Mouse (Mus musculus): ENCODE measurements around the gene Ptpn7. TPM values are rescaled to one million over a fixed set of nuclear protein-coding genes. Genes with fewer than 3 reads are reported as not detected.
"Not testable (repeated sequence)": the region's sequence is repeated elsewhere in the genome, so short reads cannot be mapped to it uniquely, and the experiment has no call there.

The Ptpn7 gene
- total RNA-seq, 2 experiments from 2014 or later: 0.12 TPM; not detected in 1

GRCm38 (mm10) chr1:135182975-135183374 is 50.5 kb downstream of the Ptpn7 start:
- DNase-seq (ENCODE audit: extremely low spot score in 1 of 2, low spot score in 1 of 2): no peak

GRCm38 (mm10) chr1:135183448-135183847 is 50.9 kb downstream of the Ptpn7 start:
- DNase-seq (ENCODE audit: extremely low spot score in 1 of 2, low spot score in 1 of 2): no peak

GRCm38 (mm10) chr1:135183941-135184570 is 51.6 kb downstream of the Ptpn7 start:
- no peak for DNase-seq (ENCODE audit: extremely low spot score in 1 of 2, low spot score in 1 of 2)

GRCm38 (mm10) chr1:135185936-135186335 is 53.4 kb downstream of the Ptpn7 start:
- DNase-seq (ENCODE audit: extremely low spot score in 1 of 2, low spot score in 1 of 2): no peak

GRCm38 (mm10) chr1:135186427-135186826 is 53.9 kb downstream of the Ptpn7 start:
- DNase-seq (ENCODE audit: extremely low spot score in 1 of 2, low spot score in 1 of 2): no peak

GRCm38 (mm10) chr1:135187016-135187415 is 54.5 kb downstream of the Ptpn7 start:
- not testable (repeated sequence) for DNase-seq (ENCODE audit: extremely low spot score in 1 of 2, low spot score in 1 of 2)

- no peak for DNase-seq (ENCODE audit: extremely low spot score in 1 of 2, low spot score in 1 of 2)
Observed at GRCm38 (mm10) chr1:135188197-135188596, 55.7 kb downstream of the Ptpn7 start.

GRCm38 (mm10) chr1:135189186-135189585 is 56.7 kb downstream of the Ptpn7 start:
- no peak for DNase-seq (ENCODE audit: extremely low spot score in 1 of 2, low spot score in 1 of 2)

GRCm38 (mm10) chr1:135194335-135194734 is 61.8 kb downstream of the Ptpn7 start:
- DNase-seq (ENCODE audit: extremely low spot score in 1 of 2, low spot score in 1 of 2): not testable (repeated sequence)

Other genes starting within 250 kb of the Ptpn7 start
- 10 to 100 TPM; 68.5 to 75.8 TPM for gene Ppp1r12b, start 176.8 kb upstream of the Ptpn7 start, total RNA-seq (2021)
- 1 to 10 TPM; 2.0 to 2.4 TPM for gene Ube2t, start 170.1 kb upstream of the Ptpn7 start, total RNA-seq (2021)
- gene Lgr6, start 27.4 kb upstream of the Ptpn7 start, total RNA-seq (2021): 1 to 10 TPM; 1.6 to 2.4 TPM
- gene Arl8a, start 14.1 kb downstream of the Ptpn7 start, total RNA-seq (2021): 100 to 1,000 TPM; 259 to 264 TPM
- gene Gpr37l1, start 35.0 kb downstream of the Ptpn7 start, total RNA-seq (2021): 100 to 1,000 TPM; 226 to 229 TPM
- gene Elf3, start 125.9 kb downstream of the Ptpn7 start, total RNA-seq (2021): not detected
- 10 to 100 TPM; 51.3 to 57.3 TPM for gene Rnpep, start 151.4 kb downstream of the Ptpn7 start, total RNA-seq (2021)
- 100 to 1,000 TPM; 151 to 176 TPM for gene Timm17a, start 181.1 kb downstream of the Ptpn7 start, total RNA-seq (2021)
- gene Lmod1, start 192.1 kb downstream of the Ptpn7 start, total RNA-seq (2021): under 1 TPM; 0.56 to 0.64 TPM
- gene Shisa4, start 242.5 kb downstream of the Ptpn7 start, total RNA-seq (2021): 100 to 1,000 TPM; 137 to 140 TPM

All from layer of hippocampus, postnatal 25 days (tissue).